Mouse (Mus musculus) 3T3-L1 (cell line): ENCODE results near the gene Fmo2.
A peak's percentile ranks its signal among the peaks of the same experiment; 100 is the strongest.

ENCODE experiments used
- DNase-seq: peaks from one replicate; pipeline ENCODE4 v3.0.0-alpha.2; 2015; ENCODE audit warnings: low read depth, low spot score

Fmo2 gene

GRCm38 (mm10) chr1:162897838-162898811 lies at the start of gene Fmo2:
Gene Fmo2 (minus strand): TSS chr1:162898726.
- no peak for DNase-seq

- DNase-seq, result no peak
Observed at GRCm38 (mm10) chr1:162947934-162948333, 49.4 kb upstream of the Fmo2 start.

- no peak for DNase-seq
Observed at GRCm38 (mm10) chr1:162946837-162947558, 48.5 kb upstream of the Fmo2 start.

DNA sequence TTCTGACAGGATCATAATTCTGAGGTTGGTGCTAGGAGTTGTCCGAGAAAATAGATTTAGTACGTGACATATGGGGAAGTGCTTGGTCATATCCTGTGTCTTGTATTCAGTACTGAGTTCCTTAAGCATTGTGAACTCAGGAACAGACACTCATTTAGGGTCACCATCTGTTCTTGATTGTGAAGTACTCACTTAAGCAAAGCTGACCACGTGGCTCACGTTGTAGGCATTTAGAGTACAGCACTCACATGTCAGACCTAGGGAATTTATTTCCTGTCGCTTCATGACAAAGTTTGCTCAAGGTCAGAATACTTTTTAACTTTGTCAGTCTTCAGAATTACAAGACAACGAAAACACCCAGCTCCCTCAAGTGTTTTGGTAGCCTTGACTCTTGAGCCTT lies 45.2 kb upstream of the Fmo2 start:
- DNase-seq, result peak; percentile 85

GRCm38 (mm10) chr1:162938696-162939351 lies 40.3 kb upstream of the Fmo2 start:
- DNase-seq, result peak; percentile 61

- DNase-seq, result no peak
Observed at GRCm38 (mm10) chr1:162937970-162938695, 39.6 kb upstream of the Fmo2 start.

DNA sequence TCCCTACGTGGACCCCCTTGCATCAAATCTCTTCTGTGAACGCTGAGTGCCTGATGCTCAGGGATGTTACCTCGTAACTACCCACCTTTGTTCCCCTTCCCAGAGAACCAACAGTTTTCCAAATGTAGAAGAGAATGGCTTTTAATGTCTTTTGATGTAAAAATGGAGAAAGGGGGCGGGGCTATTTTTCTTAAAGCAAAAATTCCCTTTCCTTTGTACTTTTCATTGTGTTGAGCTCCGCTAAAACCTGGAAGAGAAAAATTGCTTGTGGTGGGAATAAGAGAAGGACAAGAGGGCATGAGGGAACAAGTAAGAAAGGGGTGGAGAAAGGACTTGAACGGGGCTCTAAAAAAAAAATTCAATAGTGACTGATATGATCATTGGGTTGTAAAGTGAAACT lies 38.9 kb upstream of the Fmo2 start, which contains the start of gene Fmo6:
Gene Fmo6, minus strand, starts transcription at position 101 of the 400 bp plus-strand sequence.
- no peak for DNase-seq

DNA sequence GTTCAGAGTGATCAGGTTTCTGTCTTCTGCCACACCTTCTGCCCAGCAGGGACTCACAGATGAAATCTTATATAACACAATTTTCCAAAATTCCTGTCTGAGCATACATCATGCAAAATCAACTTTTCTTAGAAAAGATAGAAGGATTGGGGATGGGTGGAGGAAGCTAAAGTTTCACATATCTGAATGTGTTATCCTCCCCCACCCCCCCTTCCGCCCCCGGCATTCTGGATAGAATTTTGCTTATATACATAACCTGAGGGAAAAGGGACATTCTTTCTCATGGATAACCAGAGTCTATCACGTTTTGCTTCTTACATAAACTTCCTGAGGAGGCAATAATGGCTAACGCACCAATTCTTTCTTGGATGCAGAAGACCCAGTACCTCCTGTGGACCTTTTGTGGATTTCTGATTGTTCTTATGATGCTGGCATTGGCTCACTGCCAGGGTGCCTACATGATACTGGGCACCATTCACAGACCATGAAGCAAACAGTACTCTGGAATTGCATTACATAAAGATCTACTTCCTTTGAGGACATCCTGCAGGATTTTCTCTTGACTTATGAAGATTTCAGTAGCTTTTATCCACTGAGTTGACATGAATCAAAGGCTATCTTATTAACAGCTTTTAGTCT lies 36.0 kb upstream of the Fmo2 start:
- DNase-seq, result no peak

GRCm38 (mm10) chr1:162932386-162932785 lies 33.9 kb upstream of the Fmo2 start:
- DNase-seq, result no peak

- DNase-seq, result no peak
Observed at GRCm38 (mm10) chr1:162931880-162932279, 33.4 kb upstream of the Fmo2 start.

GRCm38 (mm10) chr1:162931310-162931875 lies 32.9 kb upstream of the Fmo2 start:
- no peak for DNase-seq

GRCm38 (mm10) chr1:162930631-162931030 lies 32.1 kb upstream of the Fmo2 start:
- DNase-seq, result no peak

DNA sequence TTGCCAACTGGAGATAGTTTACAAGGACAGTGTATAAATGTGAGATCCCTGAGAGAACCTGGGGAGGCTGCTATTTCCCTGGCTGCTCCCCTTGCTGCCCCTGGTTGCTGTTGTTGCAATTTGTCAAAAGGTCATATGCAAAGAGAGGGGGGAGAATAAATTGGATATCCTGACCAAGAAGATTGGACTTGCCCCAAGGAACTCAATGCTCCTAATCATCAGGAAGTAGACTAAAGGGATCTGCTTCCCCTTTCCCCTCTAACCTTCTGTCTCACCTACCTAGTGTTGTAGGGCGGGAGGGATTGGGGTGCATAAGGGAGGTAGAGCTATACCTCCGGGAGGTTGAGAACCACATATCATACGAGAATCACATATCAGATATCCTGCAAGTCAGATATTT lies 30.6 kb upstream of the Fmo2 start:
- no peak for DNase-seq

DNA sequence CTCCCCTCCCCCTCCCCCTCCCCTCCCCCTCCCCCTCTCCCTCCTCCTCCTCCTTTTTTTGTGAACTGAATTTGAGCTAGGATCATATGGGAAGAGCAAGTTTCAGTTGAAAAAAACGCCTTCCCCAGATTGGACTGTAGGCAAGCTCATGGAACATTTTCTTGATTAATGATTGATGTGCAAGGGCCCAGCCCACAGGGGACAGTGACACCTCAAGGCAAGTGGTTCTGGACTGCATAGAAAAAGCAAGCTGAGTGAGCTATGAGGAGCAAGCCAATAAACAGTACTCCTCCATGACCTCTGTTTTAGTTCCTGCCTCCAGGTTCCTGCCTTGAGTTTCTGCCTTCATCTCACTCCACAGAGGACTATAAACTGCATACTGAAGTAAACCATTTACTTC lies 26.6 kb upstream of the Fmo2 start:
- DNase-seq, result no peak

GRCm38 (mm10) chr1:162916661-162917060 lies 18.1 kb upstream of the Fmo2 start:
- no peak for DNase-seq

DNA sequence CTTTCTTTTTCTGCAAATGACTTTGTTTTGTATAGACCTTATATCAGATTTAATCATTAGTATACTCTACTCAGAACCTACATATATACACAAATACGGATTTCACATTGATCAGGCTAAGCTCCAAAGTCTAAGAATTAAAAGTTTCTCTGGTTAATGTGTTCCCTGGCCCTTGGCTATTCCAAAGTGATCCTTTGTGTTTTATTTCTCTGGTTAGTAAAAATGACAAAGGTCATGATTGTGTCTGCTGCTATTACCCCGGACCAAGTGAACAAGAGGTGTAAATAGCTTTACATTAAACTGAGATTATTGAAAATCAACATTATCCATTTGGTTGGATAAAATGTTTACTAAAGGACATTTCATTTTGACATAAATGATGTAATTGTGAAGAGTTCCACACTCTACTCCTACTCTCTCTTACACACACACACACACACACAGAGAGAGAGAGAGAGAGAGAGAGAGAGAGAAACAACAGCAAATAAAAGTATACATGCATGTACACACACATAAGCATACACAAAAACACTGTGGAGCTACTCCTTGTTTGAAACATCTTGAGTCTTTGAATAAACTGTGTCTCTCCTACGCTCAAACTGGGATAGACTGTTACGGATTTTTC lies 16.5 kb upstream of the Fmo2 start:
- no peak for DNase-seq

DNA sequence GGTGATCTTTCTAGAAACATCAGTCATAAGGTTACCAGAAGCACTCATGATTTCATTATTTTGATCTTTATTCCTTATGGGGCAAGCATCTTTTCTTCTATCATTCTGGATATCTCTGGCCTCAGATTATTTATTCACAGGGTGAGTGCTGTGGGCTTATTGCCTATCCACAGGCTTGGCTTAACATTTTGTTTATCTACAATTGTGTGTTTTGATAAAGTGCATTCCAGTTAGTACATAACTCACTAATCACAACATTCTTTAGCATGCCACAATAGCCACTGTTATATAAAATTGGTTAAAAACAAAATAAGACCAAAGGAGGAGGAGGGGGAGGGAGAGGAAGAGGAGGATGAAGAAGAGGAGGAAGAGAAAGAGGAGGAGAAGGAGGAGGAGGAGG lies 13.6 kb upstream of the Fmo2 start:
- DNase-seq, result no peak

DNA sequence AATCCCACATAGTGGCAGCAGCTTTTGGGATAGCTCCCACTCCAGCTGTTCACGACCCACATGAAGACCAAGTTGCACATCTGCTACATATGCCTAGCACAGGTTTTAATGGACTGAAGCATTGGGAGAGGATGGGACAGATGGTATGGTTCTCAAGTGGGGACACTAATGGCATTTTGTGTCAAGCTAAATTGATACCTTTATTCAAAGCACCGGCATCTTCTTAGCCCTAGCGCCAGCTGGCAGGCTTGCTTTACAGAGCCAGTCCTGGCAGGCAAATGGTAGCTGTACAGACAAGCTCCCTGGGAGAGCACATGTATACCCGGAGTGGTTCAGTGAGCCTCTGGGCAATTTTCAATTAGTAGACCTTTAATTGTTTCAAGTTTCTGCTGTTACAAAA lies 3.4 kb upstream of the Fmo2 start:
- no peak for DNase-seq

DNA sequence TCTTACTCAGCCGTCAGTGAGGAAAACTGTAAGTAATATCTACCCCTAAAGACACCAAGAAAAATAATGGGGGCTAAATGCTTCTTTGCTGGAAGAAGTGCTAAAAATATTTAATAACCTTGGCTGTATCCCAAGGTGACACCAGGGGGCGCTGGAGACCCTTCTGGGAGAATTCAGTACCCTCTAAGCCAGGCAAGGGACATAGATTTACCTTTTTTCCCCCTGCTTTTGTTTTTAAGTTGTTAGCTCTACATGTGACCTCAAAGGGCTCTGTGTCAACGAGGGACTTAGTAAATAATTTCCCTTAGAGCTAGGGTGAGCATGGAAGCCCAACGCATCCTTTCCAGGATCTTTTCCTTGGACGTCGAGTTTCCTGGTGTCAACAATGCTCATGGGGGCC lies 2.6 kb downstream of the Fmo2 start:
- DNase-seq, result peak; percentile 75

GRCm38 (mm10) chr1:162893014-162893413 lies 5.5 kb downstream of the Fmo2 start:
- no peak for DNase-seq
